Mouse (Mus musculus): ENCODE results near the gene 0610009B22Rik.
"Not testable (repeated sequence)": the region's sequence is repeated elsewhere in the genome, so short reads cannot be mapped to it uniquely, and the experiment has no call there.

The 0610009B22Rik gene

GRCm38 (mm10) chr11:51688330-51689328 lies at the start of gene 0610009B22Rik:
0610009B22Rik (minus strand) TSS chr11:51688874.
- peak; percentile 100 for DNase-seq (ENCODE audit: low spot score)

GRCm38 (mm10) chr11:51734218-51734617 lies 45.5 kb upstream of the 0610009B22Rik start:
- not testable (repeated sequence) for DNase-seq (ENCODE audit: low spot score)

- DNase-seq (ENCODE audit: low spot score), result no peak
Measured at GRCm38 (mm10) chr11:51732883-51733282, 44.2 kb upstream of the 0610009B22Rik start.

- no peak for DNase-seq (ENCODE audit: low spot score)
Measured at GRCm38 (mm10) chr11:51721066-51721465, 32.4 kb upstream of the 0610009B22Rik start.

- DNase-seq (ENCODE audit: low spot score), result no peak
Measured at GRCm38 (mm10) chr11:51707080-51707479, 18.4 kb upstream of the 0610009B22Rik start.

- no peak for DNase-seq (ENCODE audit: low spot score)
Measured at GRCm38 (mm10) chr11:51706451-51706850, 17.8 kb upstream of the 0610009B22Rik start.

GRCm38 (mm10) chr11:51703379-51703998 lies 14.8 kb upstream of the 0610009B22Rik start:
- peak; percentile 31 for DNase-seq (ENCODE audit: low spot score)

- DNase-seq (ENCODE audit: low spot score), result no peak
Measured at GRCm38 (mm10) chr11:51702831-51703230, 14.2 kb upstream of the 0610009B22Rik start.

- no peak for DNase-seq (ENCODE audit: low spot score)
Measured at GRCm38 (mm10) chr11:51694984-51695383, 6.3 kb upstream of the 0610009B22Rik start.

GRCm38 (mm10) chr11:51690597-51690996 lies 1.9 kb upstream of the 0610009B22Rik start:
- not testable (repeated sequence) for DNase-seq (ENCODE audit: low spot score)

GRCm38 (mm10) chr11:51689343-51689742 lies 669 bp upstream of the 0610009B22Rik start:
- DNase-seq (ENCODE audit: low spot score), result no peak

- DNase-seq (ENCODE audit: low spot score), result no peak
Measured at GRCm38 (mm10) chr11:51681976-51682374, 6.7 kb downstream of the 0610009B22Rik start.

GRCm38 (mm10) chr11:51681324-51681975 lies 7.2 kb downstream of the 0610009B22Rik start:
- peak; percentile 83 for DNase-seq (ENCODE audit: low spot score)

GRCm38 (mm10) chr11:51679466-51679865 lies 9.2 kb downstream of the 0610009B22Rik start:
- no peak for DNase-seq (ENCODE audit: low spot score)

GRCm38 (mm10) chr11:51677737-51678418 lies 10.8 kb downstream of the 0610009B22Rik start:
- DNase-seq (ENCODE audit: low spot score), result no peak

- DNase-seq (ENCODE audit: low spot score), result no peak
Measured at GRCm38 (mm10) chr11:51675386-51675785, 13.3 kb downstream of the 0610009B22Rik start.

- DNase-seq (ENCODE audit: low spot score), result no peak
Measured at GRCm38 (mm10) chr11:51673291-51673690, 15.4 kb downstream of the 0610009B22Rik start.

GRCm38 (mm10) chr11:51671376-51671775 lies 17.3 kb downstream of the 0610009B22Rik start:
- no peak for DNase-seq (ENCODE audit: low spot score)

- DNase-seq (ENCODE audit: low spot score), result no peak
Measured at GRCm38 (mm10) chr11:51670846-51671245, 17.8 kb downstream of the 0610009B22Rik start.

- DNase-seq (ENCODE audit: low spot score), result not testable (repeated sequence)
Measured at GRCm38 (mm10) chr11:51664747-51665146, 23.9 kb downstream of the 0610009B22Rik start.

GRCm38 (mm10) chr11:51662632-51663031 lies 26.0 kb downstream of the 0610009B22Rik start:
- no peak for DNase-seq (ENCODE audit: low spot score)
